Mouse (Mus musculus) left cerebral cortex, adult 9 months (tissue): ENCODE results near the gene Gjb5.
A peak's percentile ranks its signal among the peaks of the same experiment; 100 is the strongest.

Experiments
- DNase-seq, 2 experiments: peaks; one replicate each; pipeline ENCODE4 v3.0.0; 2022; ENCODE audit warnings: low spot score in 2 of 2

Gjb5 gene

DNA sequence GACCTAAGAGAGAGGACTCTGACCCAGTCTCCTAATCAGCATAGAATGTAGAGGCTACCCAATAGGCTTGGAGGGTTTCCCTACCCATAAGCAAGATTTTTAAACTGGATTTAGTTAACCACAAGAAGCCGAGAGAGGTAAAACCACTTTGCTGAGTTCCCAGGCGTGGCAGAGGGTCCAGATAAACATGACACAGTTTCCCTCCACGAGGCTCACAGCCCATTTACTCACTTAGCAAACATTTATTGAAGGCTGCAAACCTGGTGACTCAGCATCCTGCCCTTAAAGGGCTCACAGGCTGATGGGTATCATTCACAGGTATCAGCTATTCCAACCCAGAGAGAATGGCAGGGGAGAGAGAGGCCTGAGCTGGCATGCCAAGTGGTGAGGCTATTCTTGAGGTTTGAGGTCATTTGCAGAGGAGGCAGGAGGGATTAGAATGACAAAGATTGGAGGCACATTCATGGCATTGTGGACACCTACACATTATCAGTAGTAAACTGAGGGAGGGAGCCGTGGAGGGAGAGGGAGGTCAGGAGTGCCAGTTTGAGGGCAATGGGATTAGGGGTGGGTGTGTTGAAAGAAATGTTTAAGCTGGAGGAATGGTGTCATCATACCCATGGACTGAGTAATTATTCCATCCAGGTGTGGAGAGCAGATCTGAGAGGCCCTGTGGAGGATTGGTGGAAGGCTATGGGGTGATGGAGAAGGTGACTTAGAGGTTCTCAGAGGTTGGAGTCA, 8.3 kb downstream of the Gjb5 start:
- DNase-seq, result no peak

DNA sequence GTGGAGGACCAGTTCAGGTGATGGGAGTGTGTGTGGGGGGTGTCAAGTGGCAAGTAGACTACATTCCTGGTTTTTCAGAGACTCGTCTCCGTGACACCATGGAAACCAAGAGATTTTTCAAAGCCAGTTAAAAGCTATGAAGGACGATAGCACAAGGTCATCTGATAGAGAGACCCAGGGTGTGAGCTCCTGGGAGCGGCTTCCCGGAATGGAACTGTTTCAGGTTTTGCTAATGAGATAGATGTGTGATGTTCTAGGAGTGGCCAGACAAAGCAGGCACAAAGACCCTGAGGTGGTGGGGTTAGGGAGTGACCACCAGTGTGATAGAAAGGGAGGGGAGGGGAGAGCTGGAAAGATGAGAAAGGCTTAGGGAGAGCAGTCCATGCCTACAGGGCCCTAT, 13.0 kb downstream of the Gjb5 start:
- no peak for DNase-seq

DNA sequence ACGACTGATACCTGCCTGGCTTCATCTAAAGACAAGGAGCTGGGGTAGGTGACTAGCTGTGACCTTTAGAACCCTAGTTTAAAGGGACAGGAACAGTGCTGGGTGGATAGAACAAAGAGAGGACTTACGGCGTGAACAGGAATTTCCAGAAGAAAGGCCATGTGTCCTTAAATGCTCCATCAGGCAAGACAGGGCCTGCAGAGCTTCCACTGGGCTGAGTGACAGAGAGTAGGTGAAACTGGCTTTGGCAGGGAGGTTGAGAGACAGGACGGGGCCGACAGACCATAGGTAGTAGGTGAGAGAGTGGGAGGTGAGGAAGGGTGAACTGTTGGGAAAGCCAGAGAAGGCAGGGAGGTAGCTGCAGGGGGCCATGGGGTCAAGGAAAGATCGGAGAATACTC, 16.6 kb downstream of the Gjb5 start:
- DNase-seq, result no peak

DNA sequence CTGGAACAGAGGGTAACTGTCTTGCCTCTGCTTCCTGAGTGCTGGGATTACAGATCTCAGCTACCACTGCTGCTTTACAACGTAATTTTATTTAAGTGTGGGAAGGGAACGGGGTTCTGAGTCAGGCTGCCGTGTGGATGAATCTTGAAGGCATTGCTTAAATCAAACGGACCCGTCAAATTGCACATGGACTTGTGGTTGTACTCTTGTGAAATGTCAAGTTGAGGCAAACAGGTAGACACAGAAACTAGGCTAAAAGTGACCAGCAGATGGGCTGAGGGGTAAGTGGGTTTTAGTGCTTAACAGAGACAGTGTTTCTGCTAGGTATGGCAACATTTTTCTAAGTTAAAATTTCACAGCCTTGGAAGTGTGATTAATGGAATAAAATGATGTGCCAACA, 20.3 kb downstream of the Gjb5 start:
- no peak for DNase-seq

DNA sequence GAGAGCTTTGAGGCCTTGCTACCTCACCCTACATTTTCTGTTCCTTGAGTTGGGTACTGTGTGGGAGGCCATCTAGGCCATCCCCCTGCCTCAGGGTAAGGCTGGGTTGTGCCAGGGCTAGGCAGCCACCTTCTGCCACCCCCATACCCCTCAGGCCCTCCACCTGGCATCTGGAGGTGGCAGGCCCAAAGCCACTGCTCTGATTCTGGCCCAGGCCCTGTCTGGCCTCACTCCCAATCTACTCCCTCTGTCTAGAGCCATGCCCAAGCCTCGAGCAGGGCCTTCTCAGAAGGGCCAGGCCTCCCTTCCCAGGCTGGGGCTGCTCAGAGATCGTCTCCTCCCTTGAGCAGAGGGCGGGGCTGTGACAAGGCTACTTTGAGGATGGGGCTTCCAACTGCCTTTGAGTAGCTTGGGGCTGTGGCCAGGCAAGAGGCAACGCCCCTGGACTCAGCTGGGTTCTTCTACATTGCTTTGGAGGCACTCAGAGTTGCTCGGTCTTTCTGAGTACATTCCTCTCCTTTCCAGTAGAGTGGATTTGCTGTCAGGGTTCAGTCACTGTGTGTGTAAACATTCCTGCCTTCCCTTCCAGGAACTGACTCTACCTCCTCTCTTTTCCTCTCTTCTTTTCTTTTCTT, 23.0 kb downstream of the Gjb5 start:
- no peak for DNase-seq

DNA sequence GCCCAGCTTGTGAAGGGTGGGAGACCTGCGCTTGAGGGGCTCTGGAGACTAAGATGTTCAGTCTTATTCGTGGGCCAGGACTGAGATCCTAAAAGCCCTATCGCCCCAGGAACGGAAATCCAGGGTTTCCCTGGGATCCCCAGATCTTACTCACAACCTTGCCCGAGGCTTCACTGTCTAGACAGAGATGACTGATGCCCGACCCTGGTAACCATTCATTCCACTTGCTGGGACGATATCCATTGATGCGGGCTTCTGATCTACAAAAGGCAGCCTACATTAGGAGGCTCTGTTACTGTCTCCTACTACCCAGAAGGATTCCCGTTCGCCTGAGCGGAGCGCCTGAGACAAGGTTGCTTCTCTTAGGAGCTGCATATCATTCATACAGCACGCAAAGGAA, 26.8 kb downstream of the Gjb5 start:
- no peak for DNase-seq

DNA sequence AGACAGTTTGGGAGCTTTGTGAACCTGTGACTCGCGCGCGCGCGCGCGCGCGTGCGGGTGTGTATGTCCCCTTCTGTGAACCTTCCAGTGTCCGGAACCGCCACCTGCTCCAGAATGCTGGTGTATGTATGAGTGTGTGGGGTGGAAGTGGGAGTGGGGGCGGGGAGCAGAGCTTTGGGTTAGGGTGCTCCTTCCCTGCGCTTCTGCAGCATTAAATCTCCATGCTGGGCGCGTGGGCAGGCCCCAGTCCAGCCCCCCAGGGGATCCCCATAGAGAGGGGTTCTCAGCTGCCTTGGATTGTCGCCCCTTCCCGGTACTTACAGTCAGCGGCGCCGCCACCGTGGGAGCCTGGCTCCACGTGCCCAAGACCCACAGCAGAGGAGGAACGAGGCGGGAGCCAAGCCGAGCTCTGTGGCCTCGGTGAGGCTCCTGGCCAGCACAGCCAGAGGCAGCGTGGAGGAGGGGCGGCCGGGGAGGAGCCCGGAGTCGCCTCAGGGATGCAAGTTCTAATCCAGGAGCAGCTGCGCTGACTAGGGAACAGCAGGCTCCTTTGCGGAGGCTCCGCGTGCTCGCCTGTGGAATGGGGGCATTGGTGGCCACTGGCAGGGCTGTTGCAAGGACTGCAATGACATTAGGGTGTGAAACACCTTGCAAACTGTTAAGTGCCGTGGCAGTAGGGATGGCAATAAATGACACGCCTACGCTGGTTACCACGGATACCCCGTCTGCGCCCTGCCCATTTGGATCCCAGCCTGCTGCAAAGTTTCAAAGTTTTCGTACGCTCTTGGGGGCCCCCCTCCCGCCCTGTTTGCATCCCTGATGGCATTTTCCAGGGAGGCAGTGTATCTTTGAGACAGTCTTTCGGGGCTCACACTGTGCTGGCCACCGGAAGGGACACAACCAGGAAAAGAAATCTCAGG, 27.5 kb downstream of the Gjb5 start, which contains the start of gene Gjb3:
TSS of gene Gjb3 (minus strand) at position 664 of the 920 bp plus-strand sequence.
- DNase-seq, result no peak

DNA sequence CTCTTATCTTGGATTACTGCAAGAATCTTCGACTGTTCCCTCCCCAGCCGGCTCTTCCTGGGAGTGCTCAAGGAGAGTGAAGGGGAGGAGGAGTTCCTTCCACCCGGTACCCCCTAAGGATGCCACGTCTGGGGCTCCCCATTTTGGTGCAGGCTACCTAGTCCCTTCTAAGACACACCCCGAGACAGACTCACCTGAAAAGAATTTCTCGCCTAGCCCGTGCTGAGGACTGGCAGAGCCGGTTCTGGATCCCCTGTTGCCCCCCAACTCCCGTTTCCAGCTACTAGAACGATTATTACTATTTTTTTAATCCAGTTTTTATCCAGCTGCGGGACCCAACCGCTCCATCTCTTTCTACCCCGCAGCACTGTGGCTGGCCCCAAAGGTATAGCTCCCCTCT, 28.2 kb downstream of the Gjb5 start:
- DNase-seq, result no peak

DNA sequence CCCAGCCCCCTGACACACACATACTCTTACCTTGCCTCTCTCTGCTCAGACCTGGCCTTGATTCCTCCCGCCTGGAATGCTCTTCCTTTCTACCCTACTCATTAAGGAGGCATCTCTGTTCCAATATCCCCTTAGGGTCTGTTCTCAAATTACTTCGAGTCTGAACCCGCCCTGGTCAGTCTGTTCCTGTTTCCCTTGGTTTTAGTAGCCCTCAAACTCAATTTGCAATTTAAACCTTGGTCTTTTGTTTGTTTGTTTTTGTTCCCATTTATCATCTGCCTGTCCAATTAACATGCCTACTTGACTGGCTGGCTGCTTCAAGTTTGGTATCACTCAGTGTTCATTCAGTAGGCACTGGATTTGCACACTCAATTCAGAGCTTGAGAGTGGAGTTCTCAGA, 28.9 kb downstream of the Gjb5 start:
- no peak for DNase-seq

DNA sequence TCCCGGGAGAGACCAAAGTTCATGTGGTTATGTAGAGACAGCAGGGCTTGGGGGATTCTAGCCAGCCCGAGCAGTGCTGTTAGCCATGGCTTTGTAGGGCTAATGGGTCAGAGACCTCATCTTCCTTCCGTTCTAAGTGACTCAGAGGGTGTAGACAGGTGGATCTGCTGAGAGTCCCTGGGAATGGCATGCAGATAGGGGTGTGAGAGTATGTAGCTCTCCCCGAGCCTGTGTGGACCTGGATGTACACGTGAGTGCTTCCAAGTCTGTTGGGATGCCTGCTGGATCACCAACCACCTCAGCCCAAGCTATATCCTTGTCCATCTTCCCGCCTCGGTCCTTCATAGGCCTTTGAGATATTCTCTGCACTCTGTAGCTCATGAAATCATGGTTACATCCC, 29.6 kb downstream of the Gjb5 start:
- DNase-seq, result no peak

DNA sequence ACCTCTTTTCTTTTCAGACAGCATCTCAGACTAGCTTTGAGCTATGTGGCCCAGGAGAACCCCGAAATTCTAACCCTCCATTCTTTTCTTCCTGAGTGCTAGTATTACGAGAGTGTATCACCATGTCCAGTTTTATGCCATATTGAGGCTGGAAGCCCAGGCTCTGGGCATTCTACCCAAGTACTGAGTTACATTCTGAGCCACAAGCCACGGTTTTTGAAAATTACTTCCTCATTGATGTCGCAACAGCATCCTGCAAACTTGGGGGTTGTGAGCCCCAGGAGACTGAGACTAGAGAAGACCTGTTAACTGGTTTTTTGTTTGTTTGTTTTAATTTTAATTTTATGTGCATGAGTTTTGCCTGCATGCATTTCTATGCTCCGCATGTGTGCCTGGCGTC, 30.2 kb downstream of the Gjb5 start:
- DNase-seq, result no peak

DNA sequence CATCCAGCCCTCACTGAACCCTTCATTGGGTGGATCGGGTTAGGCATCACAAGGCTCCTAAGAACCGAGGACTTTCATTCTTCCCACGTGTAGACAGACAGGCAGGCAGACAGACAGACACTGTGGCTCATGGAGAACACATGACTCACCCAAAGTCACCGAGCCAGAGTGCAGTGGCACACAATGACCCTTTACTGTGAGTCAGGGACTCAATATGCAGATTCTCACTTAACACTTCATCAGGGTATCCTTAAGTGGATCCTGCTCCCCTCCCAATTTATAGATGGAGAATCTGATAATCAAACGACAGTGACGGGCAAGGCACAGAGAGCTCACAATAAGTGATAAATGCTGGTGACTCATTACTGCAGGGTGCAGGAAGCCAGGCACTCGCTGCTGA, 30.7 kb downstream of the Gjb5 start:
- no peak for DNase-seq

DNA sequence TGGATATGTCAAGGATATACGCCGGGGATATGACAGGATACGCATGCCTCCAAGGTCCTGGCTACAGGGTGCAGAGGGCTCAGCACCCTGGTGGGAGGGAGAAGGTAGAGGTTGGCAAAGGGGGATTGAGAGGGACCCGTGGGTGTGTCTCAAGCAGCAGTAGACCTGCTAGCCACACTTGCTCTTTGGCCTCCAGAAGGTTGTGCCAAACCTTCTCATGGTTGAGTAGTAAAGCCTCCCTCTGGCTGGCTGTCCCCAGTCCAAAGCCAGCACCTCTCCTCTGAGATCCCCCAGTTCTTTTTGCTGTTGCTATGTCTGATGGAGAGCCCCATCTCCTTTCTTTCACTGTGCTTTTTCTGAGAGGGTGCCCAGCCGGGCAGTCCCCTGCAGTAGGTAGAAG, 32.7 kb downstream of the Gjb5 start:
- no peak for DNase-seq

DNA sequence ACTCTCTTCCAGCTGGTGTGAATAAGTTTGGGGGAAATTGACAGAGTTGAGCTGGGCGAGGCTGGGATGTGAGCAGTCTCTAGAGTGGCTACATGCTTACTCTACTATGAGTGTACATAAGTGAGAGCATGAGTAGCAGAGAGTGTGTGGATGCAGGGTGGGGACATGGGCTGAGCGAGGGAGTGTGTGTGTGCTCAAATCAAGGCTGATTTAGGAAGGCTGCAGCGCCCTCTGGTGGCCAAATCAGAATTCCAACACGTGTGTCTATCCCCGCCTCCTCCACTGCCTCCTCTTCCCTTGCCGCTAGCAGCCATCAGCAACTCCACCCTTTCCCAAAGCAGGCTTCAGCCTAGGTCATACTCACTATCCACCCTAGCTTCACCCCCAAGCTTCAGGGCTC, 33.2 kb downstream of the Gjb5 start:
- DNase-seq, result peak in 1 of 2 experiments; percentile 82

DNA sequence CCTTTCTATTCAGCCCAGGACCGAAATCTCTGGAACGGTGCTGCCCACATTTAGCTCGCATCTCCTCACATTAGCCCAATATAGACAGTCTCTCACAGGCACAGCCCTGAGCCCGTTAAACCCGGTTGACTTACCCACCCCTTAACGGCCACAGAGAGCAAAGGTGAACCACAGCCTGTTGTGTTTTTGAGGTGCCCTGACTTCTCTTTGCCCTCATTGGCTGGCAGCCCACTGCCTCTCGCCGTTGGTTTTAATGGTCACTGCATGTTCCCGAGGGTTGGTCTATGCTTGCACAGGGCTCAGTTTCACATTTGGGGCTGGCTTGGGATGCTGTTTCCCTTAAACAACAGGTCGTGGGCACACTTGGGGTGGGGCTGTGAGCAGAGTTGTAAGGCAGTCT, 33.7 kb downstream of the Gjb5 start:
- DNase-seq, result no peak

DNA sequence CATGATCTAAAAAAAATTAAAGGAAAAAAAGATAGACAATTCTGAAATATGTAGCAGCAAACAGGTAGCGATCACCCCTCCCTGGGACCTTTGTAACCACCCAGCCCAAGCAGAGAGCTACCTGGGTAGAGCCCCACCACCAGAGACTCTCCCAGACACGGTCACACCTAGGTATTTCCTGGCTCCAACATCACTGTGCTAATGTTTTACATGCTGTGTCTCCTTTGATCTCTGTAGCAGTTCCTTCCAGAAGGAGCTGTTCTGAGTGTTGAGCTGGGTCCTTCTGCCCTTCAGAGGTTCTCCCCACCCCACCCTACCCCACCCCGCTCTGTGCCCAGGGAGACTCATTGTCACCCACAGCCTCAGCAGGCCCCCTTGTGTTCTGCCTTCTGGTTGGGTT, 34.3 kb downstream of the Gjb5 start:
- DNase-seq, result no peak

DNA sequence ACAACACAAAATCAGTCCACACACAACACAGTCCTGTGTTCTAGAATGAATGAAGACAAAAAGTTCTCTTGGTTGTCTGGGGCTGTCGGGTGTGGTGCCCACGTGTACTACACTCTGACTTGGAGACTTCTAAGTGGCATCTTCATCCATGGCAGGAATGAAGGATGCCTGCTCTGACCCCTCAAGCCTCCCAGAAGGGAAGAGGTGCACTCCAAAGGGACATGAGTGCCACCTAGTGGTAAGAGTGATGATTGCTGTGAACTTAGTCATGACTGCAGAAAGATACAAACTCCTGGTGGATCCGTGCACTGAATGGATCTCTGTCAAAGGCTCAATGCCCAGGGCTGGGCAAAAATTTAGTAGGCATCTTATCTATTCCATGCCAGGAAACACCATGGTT, 38.4 kb downstream of the Gjb5 start:
- peak in 1 of 2 experiments; percentile 65 for DNase-seq

DNA sequence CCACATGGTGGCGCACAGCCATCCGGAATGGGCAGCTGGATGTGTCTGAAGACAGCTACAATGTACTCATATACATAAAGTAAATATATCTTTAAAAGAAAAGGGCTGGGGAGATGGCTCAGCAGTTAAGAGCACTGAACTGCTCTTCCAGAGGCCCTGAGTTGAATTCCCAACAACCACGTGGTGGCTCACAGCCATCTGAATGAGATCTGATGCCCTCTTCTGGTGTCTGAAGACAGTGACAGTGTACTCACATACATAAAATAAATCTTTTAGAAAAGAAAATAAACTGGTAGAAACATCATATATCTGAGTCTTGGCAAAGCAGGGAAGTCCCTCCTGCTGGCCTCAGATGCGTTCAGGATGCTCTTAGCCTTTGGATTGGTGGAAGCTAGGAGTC, 40.8 kb downstream of the Gjb5 start:
- DNase-seq, result no peak

DNA sequence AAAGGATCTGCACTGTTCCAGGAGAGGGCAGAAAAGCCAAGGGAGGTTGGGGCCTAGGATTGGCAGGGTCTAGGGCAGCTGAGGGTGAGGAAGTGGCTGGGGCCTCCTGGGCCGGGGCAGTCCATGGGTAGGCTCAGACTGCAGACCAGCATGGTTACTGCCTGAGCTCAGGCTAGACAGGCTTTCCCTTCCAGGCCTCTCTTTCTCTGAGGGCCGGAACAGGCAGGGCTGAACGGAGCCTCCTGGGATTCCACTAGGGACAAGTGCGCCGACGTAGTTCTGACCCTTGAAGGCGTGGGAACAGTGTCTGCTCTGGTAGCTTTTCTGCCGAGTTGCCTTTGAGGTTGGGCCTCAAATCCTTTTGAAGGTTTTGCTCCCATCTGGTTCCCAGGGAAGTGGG, 42.2 kb downstream of the Gjb5 start:
- no peak for DNase-seq

DNA sequence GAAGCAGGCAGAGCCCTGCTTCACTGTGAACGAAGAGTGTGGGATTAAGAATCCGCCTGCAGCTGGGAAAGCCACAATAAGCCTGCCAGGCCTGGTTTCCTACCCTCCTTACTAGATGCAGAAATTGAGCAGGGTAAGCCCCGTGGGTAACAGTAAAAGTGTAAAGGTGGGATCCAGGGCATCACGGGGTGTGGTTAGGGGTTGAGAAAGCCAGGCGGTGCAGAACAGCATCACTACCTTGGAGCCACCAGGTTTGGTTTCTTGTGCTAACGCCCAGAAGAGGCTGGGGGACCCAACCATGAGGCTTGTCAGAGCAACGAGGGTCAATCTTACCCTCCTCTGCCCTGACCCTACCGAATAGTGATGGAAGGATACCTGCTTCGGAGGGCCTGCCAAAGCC, 43.4 kb downstream of the Gjb5 start:
- DNase-seq, result no peak

DNA sequence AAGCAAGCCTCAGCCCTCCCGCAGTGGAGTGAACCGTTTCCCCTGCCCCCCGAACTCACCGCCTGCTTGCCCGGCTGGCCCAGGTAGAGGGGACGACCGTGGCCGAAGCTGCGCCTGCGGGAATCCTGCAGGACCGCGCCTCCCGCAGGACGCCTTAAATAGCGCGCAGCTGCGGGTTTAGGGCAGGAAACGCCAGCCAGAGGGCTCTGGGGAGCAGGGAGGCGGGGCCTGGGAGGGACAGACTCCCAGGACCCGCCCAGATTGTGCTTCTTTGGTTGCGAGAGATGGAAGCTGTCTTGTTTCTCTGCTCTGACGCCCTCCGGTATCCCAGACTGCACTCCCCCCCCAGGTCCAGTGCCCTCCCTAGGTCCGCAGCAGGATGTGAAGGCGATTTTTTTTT, 44.1 kb downstream of the Gjb5 start, which contains the start of gene Gja4:
TSS of gene Gja4 (minus strand) at position 179 of the 400 bp plus-strand sequence.
- DNase-seq, result peak in 1 of 2 experiments; percentile 51

DNA sequence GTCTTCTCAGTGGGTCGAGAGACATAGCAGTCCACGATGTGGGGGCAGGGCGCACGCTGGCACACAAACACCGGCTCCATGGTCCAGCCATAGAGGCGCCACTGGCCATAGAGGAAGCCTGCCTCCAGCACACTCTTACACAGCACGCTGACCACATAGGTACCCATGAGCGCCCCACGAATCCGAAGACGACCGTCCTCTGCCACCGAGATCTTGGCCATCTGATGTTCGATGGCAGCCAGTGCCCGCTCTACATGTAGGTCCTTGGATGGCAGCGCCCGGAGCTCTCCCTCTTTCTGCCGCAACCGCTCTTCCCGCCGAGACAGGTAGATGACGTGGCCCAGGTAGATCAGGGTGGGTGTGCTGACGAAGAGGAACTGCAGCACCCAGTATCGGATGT, 45.6 kb downstream of the Gjb5 start:
- no peak for DNase-seq

DNA sequence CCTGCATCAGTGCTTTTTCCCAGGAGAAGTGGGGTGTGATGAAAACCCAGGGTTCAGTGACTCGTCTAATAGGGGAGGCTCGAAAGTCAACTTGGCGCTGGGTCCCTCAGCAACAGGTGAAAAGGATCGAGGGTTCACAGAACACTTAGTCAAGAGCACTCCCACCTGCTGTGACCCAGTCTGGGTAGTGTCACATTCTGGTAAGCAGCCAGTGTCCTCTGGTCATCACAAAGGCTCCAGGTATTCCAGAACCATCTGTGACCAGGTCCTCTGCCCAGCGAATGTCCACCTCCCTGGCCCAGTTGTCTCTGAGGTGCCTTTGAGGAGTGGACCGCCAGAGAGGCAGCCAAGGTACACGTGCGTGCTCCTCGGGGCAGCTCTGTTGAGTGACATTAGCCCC, 46.4 kb downstream of the Gjb5 start:
- DNase-seq, result no peak
